Mouse (Mus musculus) hindbrain, embryonic 15.5 days (tissue): ENCODE results near the gene Tmem206. TPM values are rescaled to one million over a fixed set of nuclear protein-coding genes. Genes with fewer than 3 reads are reported as not detected.
A peak's percentile ranks its signal among the peaks of the same experiment; 100 is the strongest.

ENCODE experiments used
- ATAC-seq: fragments of 200-750 bp; cut with Nextera tagmentation; 2 replicates; pipeline ENCODE4 v1.8.0; 2017; ENCODE audit warnings: low read depth, moderate number of reproducible peaks, moderate TSS enrichment; ENCODE audit not compliant: low FRiP score
- H3K27ac ChIP-seq: fragments of 300-500 bp; sonication (generic); replicated peaks from 2 replicates; pipeline ENCODE4 v1.5.1; 2015; ENCODE audit warnings: mild to moderate bottlenecking, inconsistent platforms
- H3K27me3 ChIP-seq: fragments of 300-500 bp; sonication (generic); 2 replicates; pipeline ENCODE4 v1.6.1; 2015; ENCODE audit warnings: control low read depth, inconsistent platforms
- H3K36me3 ChIP-seq: fragments of 300-500 bp; sonication (generic); 2 replicates; pipeline ENCODE4 v1.6.1; 2015; ENCODE audit warnings: control low read depth, inconsistent platforms
- H3K4me1 ChIP-seq: fragments of 300-500 bp; sonication (generic); replicated peaks from 2 replicates; pipeline ENCODE4 v1.6.1; 2015; ENCODE audit warnings: control low read depth, inconsistent platforms
- H3K4me2 ChIP-seq: fragments of 300-500 bp; sonication (generic); 2 replicates; pipeline ENCODE4 v1.6.1; 2015; ENCODE audit warnings: moderate library complexity, mild to moderate bottlenecking, inconsistent platforms
- H3K4me3 ChIP-seq: fragments of 300-500 bp; sonication (generic); 2 replicates; pipeline ENCODE4 v1.5.1; 2015; ENCODE audit warnings: mild to moderate bottlenecking, inconsistent platforms
- H3K9ac ChIP-seq: fragments of 300-500 bp; sonication (generic); 2 replicates; pipeline ENCODE4 v1.6.1; 2015; ENCODE audit warnings: inconsistent platforms
- H3K9me3 ChIP-seq: fragments of 300-500 bp; sonication (generic); 2 replicates; pipeline ENCODE4 v1.6.1; 2016; ENCODE audit warnings: control low read depth, inconsistent platforms
- WGBS: fragments of 180-500 bp; shearing (Covaris S2); methylation state at CpG from one replicate; pipeline ENCODE4 v1.1.7; 2015; 5-methylcytosine and 5-hydroxymethylcytosine counted together
- polyA plus RNA-seq: library from polyadenylated mRNA; unstranded; fragments of >200 nt; fragmentation: Nextera tagmentation; extraction: Ambion mirVana; gene quantifications from 2 replicates; pipeline ENCODE4 v1.2.1, GENCODE M21; 2015

The Tmem206 gene
- polyA plus RNA-seq, 1 experiment from 2014 or later, result 36.1 TPM

DNA sequence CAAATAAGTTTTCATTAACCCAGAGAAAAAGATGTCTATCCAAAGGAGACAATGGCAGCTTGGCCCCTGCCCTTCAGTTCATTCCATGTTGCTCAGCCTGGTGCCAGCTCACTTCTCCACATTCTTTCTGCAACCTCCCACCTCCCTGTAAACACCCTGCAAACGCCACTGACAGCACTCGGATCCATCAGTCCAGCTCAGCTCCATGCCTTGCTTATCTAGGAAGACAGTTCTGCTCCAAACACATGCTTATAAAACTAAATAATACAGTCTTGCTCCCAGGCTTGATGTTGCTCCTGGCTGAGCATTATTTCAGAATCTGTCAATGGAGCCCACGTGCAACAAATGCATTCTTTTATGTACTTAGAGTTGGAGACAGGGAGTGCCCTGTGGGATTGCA is 29.9 kb upstream of the Tmem206 start:
- Histone ChIP-seq H3K36me3 (no peaks in the 10 kb centered on the region), H3K27ac (no peak overlapping the region), H3K27me3 (no peaks in the 10 kb centered on the region), H3K4me1 (peaks cover 6% of the 10 kb centered on the region; the same call in 1 of the 2 replicates), H3K4me2 (no peak overlapping the region), H3K4me3 (no peak overlapping the region), H3K9me3 (no peaks in the 10 kb centered on the region), H3K9ac (no peak overlapping the region)
- no peak for ATAC-seq
- 50% methylated on average over 3 of the region's 3 CpGs for WGBS

DNA sequence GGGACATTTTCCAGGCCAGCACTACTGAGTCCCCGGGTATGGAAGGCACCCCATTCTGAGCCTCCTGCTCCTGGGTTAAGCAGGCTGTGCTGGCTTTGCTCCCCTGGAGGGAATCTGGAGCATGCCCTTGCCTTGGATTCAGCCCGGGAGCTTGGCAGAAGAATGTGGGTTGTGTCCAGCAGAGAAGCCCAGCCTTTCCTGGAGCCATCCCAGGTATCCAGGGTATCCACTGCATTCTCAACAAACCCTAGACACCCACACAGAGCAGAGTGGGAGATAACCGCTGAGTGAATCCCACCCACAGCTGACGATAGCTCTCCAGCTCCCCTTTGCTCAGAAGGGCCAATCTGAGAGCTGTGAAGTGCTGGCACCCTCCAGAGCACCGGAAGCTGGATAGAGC is 29.3 kb upstream of the Tmem206 start:
- ATAC-seq, result peak; percentile 54; the same call in 1 of the 2 replicates
- 59% methylated on average over 5 of the region's 5 CpGs for WGBS
- no peaks in the 10 kb centered on the region for H3K36me3 ChIP-seq
- no peak overlapping the region for H3K27ac ChIP-seq
- no peaks in the 10 kb centered on the region for H3K27me3 ChIP-seq
- no peak overlapping the region for H3K9ac ChIP-seq
- H3K4me2 ChIP-seq, result no peak overlapping the region
- H3K9me3 ChIP-seq, result no peaks in the 10 kb centered on the region
- H3K4me1 ChIP-seq, result peaks cover 6% of the 10 kb centered on the region; the same call in 1 of the 2 replicates
- H3K4me3 ChIP-seq, result no peak overlapping the region

DNA sequence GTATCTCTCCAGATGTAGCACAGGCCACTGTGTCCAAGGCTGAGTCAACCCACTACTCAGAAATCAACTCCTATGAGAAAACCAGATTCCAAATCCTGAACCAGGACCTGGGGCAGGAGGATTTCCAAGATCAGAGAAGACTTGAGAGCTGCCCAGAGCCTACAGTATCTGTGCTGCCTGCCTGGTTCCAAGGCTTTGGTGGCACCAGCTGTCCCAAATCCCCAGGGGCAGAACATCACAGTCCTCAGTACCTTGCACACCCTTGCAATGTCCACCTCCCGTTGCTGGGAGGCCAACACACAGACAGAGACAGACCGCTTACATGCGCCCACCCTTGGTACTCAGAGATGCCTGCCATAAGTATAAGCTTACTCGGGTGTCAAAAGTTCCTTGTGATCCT is 27.4 kb upstream of the Tmem206 start:
- Histone ChIP-seq H3K27ac (no peak overlapping the region), H3K27me3 (no peaks in the 10 kb centered on the region), H3K36me3 (no peaks in the 10 kb centered on the region), H3K9me3 (no peaks in the 10 kb centered on the region), H3K4me2 (no peak overlapping the region), H3K4me1 (peaks cover 6% of the 10 kb centered on the region; the same call in 1 of the 2 replicates), H3K4me3 (no peak overlapping the region), H3K9ac (no peak overlapping the region)
- ATAC-seq, result no peak
- whole genome bisulfite sequencing, result 90% methylated on average over 4 of the region's 4 CpGs

DNA sequence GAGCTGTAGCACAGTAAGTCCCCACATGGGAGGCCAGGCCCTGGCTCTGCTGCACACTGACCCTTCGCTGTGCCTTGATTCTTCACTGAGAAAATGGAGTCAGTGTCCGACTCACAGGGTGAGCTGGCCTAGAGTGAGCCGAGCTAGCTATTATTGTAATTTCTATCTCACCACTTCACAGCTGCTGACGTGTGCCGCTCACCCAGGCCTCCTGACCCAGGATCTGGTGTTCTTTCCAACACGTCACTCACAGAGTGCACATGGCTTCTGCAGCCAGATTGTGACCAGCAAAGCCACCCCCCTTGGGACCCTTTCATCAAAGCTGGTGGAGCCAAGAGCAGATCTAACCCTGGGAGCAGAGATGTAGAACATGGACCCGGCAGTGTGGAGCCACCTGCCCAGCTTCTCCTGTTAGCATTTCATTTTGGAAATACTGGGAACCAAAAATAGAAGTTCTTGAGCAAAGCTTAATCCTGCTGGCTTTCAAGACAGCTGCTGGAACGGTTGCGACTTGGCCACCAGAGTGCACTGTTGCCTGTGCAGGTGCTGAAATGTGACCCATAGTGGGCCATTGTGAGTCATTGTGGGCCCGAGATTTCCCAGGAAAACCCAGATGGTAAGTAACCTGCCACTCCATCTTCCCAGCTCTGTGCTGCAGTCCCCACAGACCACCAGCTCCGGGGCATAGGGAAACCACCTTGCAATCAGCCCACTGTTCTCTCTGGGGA is 26.3 kb upstream of the Tmem206 start:
- Histone ChIP-seq H3K4me2 (no peak overlapping the region), H3K36me3 (no peaks in the 10 kb centered on the region), H3K27me3 (no peaks in the 10 kb centered on the region), H3K9ac (no peak overlapping the region), H3K4me1 (peaks cover 6% of the 10 kb centered on the region; the same call in 1 of the 2 replicates), H3K9me3 (no peaks in the 10 kb centered on the region), H3K27ac (no peak overlapping the region), H3K4me3 (no peak overlapping the region)
- WGBS, result 46% methylated on average over 11 of the region's 11 CpGs
- no peak for ATAC-seq

DNA sequence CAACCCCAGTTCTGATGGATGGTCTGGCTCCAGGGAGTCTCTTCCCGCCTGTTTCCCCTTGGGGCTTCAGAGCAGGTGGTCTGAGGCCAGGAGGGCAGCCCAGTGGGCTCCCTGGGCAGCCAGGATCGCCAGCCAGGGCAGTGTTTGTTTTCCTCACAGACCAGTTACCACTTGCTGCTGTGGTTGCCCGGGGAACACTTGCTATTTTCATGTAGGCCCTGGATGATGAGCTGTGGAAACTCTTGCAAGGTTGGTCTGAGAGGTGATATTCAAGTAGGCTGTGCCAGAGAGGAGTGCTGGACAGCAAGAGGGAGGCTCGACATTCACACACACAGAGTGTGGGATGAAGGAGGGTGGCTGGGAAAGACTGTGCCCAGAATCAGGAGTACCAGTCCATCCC is 23.8 kb upstream of the Tmem206 start:
- no peaks in the 10 kb centered on the region for H3K4me1 ChIP-seq
- H3K36me3 ChIP-seq, result no peaks in the 10 kb centered on the region
- H3K27ac ChIP-seq, result no peak overlapping the region
- H3K4me3 ChIP-seq, result no peak overlapping the region
- no peak overlapping the region for H3K4me2 ChIP-seq
- H3K27me3 ChIP-seq, result no peaks in the 10 kb centered on the region
- no peaks in the 10 kb centered on the region for H3K9me3 ChIP-seq
- ATAC-seq, result no peak
- H3K9ac ChIP-seq, result no peak overlapping the region
- WGBS, result 28% methylated on average over 4 of the region's 4 CpGs

DNA sequence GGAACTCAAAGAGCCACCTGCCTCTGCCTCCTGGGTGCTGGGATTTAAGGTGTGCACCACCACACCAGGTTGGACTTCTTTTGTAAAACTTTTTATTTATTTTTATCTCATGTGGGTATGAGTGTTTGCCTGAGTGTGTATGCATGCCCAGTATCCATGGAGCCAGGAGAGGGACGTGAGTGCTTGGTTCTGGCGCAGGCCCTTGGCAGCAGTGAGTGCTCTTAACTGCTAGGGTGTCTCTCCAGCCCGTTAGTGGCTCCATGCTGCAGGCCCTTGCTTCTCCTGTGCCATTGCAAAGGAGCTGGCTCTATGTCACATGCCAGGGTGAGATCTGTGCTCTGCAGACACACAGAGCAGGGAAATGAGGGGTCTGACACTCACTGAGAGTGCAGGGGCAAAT is 22.0 kb upstream of the Tmem206 start:
- ATAC-seq, result no peak
- Histone ChIP-seq H3K4me1 (no peaks in the 10 kb centered on the region), H3K27ac (no peak overlapping the region), H3K9ac (no peak overlapping the region), H3K9me3 (no peaks in the 10 kb centered on the region), H3K36me3 (peaks cover 8% of the 10 kb centered on the region), H3K4me3 (no peak overlapping the region), H3K27me3 (no peaks in the 10 kb centered on the region), H3K4me2 (no peak overlapping the region)
- WGBS, result 74% methylated on average over 3 of the region's 3 CpGs

DNA sequence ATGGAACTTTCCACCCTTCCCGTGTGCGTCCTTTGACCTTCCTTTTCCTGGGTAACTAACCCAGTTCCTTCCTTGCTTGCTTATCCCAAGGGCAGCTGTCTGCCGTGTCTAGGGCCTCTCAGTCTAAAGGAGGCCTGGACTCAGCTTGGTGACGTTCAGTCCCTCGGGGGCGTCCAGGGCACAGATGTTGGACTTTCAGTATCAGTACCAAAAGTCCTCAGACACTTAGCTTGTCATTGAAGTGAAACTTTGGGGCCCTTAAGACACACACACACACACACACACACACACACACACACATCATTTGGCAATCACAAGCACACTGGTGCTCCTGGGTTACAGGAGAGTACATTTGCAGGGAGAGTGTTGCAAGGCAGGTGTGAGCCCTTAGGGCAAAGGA is 21.5 kb upstream of the Tmem206 start:
- peaks cover 8% of the 10 kb centered on the region for H3K36me3 ChIP-seq
- H3K4me1 ChIP-seq, result no peaks in the 10 kb centered on the region
- no peaks in the 10 kb centered on the region for H3K27me3 ChIP-seq
- H3K27ac ChIP-seq, result no peak overlapping the region
- H3K9me3 ChIP-seq, result no peaks in the 10 kb centered on the region
- WGBS, result 67% methylated on average over 6 of the region's 6 CpGs
- no peak overlapping the region for H3K4me3 ChIP-seq
- no peak overlapping the region for H3K4me2 ChIP-seq
- no peak for ATAC-seq
- no peak overlapping the region for H3K9ac ChIP-seq

DNA sequence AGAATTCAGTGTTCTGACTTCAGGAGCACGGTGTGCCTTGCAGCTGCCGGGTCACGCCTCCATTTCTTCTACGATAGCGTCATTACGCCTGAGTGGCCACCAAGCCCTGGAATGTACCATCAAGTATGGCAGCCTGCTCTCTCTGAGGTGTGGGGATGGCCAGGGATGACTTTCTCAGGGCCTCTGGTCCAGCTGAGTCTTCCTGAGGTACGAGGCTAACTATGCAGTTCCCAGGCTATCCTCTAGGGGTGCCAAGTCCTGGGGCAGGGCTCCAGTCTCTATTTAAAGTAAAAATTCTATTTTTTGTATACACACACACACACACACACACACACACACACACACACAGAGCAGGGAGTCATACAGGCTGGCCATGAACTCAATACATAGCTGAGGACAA is 20.1 kb upstream of the Tmem206 start:
- no peak for ATAC-seq
- Histone ChIP-seq H3K27ac (no peak overlapping the region), H3K27me3 (no peaks in the 10 kb centered on the region), H3K4me2 (no peak overlapping the region), H3K9me3 (no peaks in the 10 kb centered on the region), H3K4me1 (no peaks in the 10 kb centered on the region), H3K36me3 (peaks cover 8% of the 10 kb centered on the region), H3K4me3 (no peak overlapping the region), H3K9ac (no peak overlapping the region)
- WGBS, result 58% methylated on average over 7 of the region's 7 CpGs

DNA sequence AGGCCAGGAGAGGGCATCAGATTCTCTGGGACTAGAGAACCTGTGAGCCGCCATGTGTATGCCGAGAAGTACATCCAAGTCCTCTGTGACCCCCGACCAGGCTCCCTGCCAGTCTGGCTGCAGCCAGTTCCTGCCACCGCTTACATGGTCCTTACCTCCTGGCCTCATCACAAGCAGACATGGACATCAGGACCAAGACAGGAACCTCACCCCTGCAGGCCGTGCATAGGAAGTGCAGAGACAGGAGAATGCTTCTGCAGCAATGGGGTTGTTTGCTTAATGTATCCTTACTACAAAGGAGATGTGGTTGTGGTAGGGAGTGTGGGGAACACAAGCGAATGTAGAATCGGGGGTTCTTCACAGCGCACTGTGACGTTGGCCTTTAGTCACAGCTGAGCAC is 19.4 kb upstream of the Tmem206 start:
- Histone ChIP-seq H3K9me3 (no peaks in the 10 kb centered on the region), H3K4me2 (no peak overlapping the region), H3K4me3 (no peak overlapping the region), H3K36me3 (peaks cover 8% of the 10 kb centered on the region), H3K4me1 (no peaks in the 10 kb centered on the region), H3K9ac (no peak overlapping the region), H3K27ac (no peak overlapping the region), H3K27me3 (no peaks in the 10 kb centered on the region)
- no peak for ATAC-seq
- WGBS, result 87% methylated on average over 9 of the region's 9 CpGs

DNA sequence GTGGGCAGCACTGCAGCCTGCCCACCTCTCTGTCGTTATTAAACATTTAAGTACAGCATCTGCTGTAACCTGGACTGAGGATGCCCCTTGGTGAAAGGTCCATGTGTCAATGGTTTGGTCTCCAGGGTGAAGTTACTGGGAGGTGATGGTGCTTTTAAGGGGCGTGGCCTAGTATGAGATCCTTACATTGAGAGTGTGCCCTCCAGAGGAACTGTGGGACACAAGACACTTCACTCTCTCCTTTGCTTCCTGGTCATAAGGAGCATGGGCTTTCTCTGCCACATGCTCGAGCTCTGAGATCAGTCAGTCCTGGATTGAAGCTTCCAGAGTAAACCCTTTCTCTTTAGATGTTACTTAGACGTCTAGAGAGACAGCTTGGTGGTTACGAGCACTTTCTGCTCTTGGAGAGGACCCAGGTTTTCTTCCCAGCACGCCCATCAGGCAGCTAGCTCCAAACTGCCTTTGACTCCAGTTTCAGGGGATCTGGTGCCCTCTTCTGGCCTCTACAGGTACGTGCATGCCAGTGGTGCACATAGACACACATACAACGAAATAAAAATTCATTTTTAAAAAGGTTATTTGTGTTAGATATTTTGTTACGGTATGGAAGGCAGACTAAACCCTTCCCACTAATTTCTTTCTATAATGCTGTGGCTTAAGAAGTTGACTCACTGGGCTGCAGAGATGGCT is 17.8 kb upstream of the Tmem206 start:
- 86% methylated on average over 9 of the region's 9 CpGs for WGBS
- no peaks in the 10 kb centered on the region for H3K27me3 ChIP-seq
- no peak overlapping the region for H3K4me2 ChIP-seq
- H3K36me3 ChIP-seq, result peaks cover 8% of the 10 kb centered on the region
- H3K27ac ChIP-seq, result no peak overlapping the region
- peaks cover 3% of the 10 kb centered on the region for H3K4me1 ChIP-seq
- no peak overlapping the region for H3K9ac ChIP-seq
- no peaks in the 10 kb centered on the region for H3K9me3 ChIP-seq
- no peak for ATAC-seq
- H3K4me3 ChIP-seq, result no peak overlapping the region

DNA sequence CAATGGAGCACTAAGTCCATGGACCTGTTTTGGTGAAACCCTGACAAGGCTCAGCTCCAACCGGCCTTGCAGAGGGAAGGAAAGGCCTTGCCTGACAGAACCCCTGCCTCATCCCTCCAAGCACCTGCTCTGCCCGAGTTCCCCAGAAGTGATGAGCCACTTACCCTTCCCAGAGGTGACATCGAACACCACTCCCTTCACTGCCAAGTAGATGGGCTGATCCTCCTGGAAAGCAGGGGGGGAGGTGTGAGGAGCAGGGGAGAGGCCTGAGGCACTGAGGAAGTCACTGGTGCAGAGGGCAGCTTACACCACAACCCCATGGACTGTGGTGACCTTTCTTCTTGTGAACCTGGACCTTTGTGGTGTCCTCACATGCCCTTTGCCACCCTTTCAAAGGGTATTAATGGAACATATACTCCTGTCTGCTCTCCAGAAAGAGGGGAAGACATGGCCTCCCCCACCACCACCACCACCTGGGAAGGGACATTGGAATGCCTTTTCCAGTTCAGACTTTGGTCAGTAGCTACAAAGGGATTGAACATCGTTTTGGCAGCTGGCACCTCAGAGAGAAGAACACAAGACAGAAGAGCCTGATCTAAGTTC is 14.3 kb upstream of the Tmem206 start:
- Histone ChIP-seq H3K4me2 (no peak overlapping the region), H3K4me1 (peaks cover 6% of the 10 kb centered on the region), H3K27me3 (no peaks in the 10 kb centered on the region), H3K4me3 (no peak overlapping the region), H3K36me3 (peaks cover 8% of the 10 kb centered on the region), H3K9ac (no peak overlapping the region), H3K9me3 (no peaks in the 10 kb centered on the region), H3K27ac (no peak overlapping the region)
- no peak for ATAC-seq
- WGBS, result 78% methylated on average over 4 of the region's 4 CpGs

DNA sequence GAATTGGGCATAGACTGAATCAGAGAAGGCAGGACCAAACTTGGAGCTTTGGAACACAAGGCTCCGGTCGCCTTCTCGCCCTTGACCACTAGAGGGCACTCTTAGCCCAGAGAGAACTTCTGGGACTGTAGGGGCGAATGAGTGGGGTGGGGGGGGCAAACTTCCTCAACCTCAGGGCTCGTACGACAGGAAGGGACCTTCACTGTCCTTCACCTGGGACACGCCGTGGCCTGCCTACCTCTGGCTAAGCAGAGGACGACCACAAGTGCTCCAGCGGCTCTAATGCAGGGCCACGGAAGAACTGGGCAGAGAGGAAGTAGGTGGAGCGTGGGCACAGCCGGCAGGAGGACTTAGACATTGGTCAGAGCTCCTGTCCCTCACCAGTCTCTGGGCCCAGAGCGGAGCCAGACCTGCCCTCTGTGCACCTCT is 13.2 kb upstream of the Tmem206 start:
- H3K4me3 ChIP-seq, result peak overlapping the region; percentile 46
- 1% methylated on average over 14 of the region's 14 CpGs for WGBS
- H3K9ac ChIP-seq, result peak overlapping the region; percentile 31; the same call in 1 of the 2 replicates
- H3K27me3 ChIP-seq, result no peaks in the 10 kb centered on the region
- peak; percentile 82 for ATAC-seq
- H3K4me1 ChIP-seq, result peaks cover 16% of the 10 kb centered on the region
- no peaks in the 10 kb centered on the region for H3K9me3 ChIP-seq
- H3K36me3 ChIP-seq, result peaks cover 8% of the 10 kb centered on the region
- H3K27ac ChIP-seq, result no peak overlapping the region
- H3K4me2 ChIP-seq, result peak overlapping the region; percentile 52
